Mouse (Mus musculus): Measurements from ENCODE around the gene Irf3.

- TF ChIP-seq CTCF (IDR thresholded peaks at IDR 0.05; ENCODE audit: low read depth, low read length), result no peak
- no peak for TF ChIP-seq POLR2A (IDR thresholded peaks at IDR 0.05; ENCODE audit: insufficient read depth, low read length)
Observed at GRCm38 (mm10) chr7:45012011-45012410, 14.6 kb downstream of the Irf3 start.
